Mouse (Mus musculus) C2C12 (cell line): ENCODE data around the gene Spem1.

Experiments used
- CEBPB ChIP-seq: IDR thresholded peaks from one replicate; pipeline ENCODE4 v1.6.1; 2011; ENCODE audit warnings: low read depth, mild to moderate bottlenecking, control low read depth, moderate library complexity
- CTCF ChIP-seq: IDR thresholded peaks from one replicate; pipeline ENCODE4 v1.5.1; 2011; ENCODE audit not compliant: control insufficient read depth, insufficient read depth, insufficient read length
- FOSL1 ChIP-seq: IDR thresholded peaks from one replicate; pipeline ENCODE4 v1.8.0; 2011; ENCODE audit warnings: mild to moderate bottlenecking, low read length; ENCODE audit not compliant: poor library complexity, insufficient read depth, severe bottlenecking
- MAX ChIP-seq: IDR thresholded peaks from one replicate; pipeline ENCODE4 v1.6.1; 2011; ENCODE audit warnings: mild to moderate bottlenecking, control low read depth
- MYOD1 ChIP-seq: IDR thresholded peaks from one replicate; pipeline ENCODE4 v1.6.1; 2011; ENCODE audit warnings: low read depth; ENCODE audit not compliant: control insufficient read depth, insufficient read length
- USF1 ChIP-seq: IDR thresholded peaks from one replicate; pipeline ENCODE4 v1.6.1; 2011; ENCODE audit warnings: low read depth, mild to moderate bottlenecking, control low read depth, moderate library complexity

DNA sequence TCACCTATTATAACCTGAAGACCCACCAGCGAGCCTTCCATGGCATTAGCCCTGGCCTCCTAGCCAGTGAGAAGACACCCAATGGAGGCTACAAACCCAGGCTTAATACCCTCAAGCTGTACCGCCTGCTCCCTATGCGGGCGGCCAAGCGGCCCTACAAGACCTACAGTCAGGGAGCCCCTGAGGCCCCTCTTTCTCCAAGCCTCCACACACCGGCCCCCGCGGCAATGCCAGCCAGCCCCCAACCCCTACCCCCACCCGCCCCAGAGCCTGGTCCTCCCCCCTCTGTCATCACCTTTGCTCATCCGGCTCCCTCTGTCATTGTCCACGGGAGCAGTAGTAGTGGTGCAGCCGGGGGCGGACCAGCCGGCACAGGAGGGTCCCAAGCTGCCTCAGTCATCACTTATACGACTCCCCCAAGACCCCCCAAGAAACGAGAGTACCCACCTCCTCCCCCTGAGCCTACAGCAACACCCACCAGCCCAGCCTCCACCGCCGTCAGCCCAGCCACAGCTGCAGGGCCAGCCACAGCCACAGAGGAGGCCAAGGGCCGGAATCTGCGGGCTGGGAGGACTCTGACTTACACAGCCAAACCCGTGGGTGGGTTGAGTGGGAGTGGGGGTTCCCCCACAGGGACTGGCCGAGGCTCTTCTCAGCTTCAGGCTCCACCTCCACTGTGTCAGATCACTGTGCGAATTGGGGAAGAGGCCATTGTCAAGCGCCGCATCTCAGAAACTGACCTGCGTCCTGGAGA is 44.3 kb downstream of the Spem1 start:
- no peak for TF ChIP-seq USF1
- TF ChIP-seq CTCF, result no peak
- TF ChIP-seq CEBPB, result no peak
- TF ChIP-seq MAX, result no peak
- TF ChIP-seq MYOD1, result no peak
- no peak for TF ChIP-seq FOSL1
